Mouse (Mus musculus) MN1 (cell line): ENCODE measurements around the gene Ush1g.
A peak's percentile ranks its signal among the peaks of the same experiment; 100 is the strongest.

ENCODE experiments used
- DNase-seq: peaks from one replicate; pipeline ENCODE4 v3.0.0-alpha.2; 2016; ENCODE audit warnings: low spot score

Gene Ush1g

DNA sequence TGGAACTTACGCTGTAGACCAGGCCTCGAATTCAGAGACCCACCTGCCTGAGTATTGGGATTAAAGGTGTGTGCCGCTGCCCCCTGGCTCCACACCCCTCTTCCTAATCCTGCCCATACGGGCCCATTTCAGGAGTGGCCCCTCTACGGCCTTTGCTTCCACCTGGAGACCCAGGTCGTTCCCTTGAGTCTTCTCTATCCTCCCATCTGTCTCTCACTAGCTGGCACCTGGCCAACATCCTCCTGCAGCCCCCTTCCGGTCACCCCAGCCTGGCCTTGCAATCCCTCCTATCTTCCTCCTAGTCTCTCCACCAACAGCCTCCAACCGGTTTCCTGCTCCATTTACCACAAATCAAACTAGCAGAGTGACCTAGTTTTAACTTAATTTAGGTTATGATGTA is 32.0 kb downstream of the Ush1g start:
- DNase-seq, result no peak

DNA sequence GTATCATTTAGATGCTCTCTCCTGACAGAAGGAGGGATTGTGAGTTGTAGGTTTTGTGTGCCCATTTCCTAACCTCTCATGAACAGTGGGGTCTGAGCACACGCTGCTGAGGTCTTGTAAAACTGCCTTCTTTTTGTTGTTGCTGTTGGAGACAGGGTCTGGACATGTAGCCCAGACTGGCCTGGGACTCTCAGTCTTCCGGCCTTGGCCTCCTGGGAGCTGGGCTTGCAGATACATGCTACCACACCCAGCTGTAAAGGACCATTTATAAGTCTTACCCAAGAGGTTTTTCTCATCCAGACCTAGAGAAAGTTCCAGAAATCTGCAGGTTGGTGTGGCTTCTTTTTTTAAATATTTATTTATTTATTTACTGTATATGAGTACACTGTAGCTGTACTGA is 33.5 kb downstream of the Ush1g start:
- DNase-seq, result no peak

GRCm38 (mm10) chr11:115287386-115287785 is 34.5 kb downstream of the Ush1g start:
- no peak for DNase-seq

GRCm38 (mm10) chr11:115286201-115286993 is 35.4 kb downstream of the Ush1g start:
- no peak for DNase-seq

DNA sequence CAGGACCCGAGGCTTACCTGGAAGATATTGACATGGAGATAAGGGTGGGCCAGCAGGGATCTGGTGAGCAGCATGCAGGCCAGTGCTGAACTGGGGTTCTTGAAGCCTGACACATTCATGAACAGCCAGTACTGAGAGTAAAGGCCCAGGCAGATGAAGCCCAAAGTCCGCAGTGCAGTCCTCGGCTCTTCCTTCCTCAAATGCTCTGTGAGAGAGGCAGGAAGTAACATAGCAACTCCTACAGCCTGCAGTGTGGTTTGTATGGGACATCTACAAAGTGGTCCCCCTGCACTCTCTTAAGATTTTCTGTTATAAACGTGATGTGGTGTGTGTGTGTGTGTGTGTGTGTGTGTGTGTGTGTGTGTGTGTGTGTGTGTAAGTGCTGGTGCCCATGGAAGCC is 36.6 kb downstream of the Ush1g start:
- no peak for DNase-seq

DNA sequence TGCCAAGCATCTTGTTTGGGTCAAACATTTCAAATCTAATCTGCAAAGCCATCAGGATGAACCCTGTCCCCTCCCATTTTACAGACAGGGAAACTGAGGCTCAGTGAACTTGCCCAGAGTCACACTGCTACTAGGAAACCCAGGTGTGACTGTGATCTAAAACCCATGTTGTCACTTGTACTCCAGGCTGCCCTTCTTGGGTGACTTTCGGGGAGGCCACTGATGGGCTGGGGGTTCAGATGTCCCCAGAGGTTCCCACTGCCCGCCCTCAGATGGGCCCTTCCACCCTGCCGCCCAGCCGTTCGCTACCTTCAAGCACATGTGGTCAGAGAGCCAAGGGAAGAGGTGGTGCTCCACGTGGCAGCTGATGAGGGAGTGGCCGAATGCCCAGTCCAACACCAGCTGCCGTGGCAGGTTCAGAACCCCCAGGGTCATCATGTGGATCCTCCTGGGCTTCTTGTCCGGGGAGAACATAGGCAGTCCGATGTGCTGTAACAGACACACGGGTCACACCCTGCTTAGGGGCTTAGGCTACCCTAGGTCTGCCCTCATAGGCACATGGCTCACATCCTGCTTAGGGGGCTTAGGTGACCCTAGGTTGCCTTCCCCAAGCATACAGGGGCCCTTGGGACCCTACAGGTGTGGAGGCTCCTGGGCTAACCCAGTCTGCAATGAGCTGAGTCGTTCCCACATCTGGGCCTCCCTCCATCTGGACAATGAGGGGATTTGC is 37.8 kb downstream of the Ush1g start:
- DNase-seq, result no peak

DNA sequence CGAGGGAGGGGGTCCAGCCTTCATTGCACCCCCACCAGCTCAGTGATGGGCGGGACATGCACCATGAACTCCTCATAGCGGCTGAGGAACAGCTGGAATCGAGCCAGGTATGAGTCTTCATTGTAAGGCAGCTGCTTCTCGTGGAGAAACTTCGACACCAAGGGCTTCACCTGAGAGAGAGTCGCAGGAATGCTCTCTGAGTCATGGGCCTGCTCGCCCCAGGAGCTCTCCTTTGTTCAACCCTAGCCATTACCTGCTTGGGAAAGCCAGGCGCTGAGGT is 38.4 kb downstream of the Ush1g start:
- DNase-seq, result no peak

- no peak for DNase-seq
Observed at GRCm38 (mm10) chr11:115282723-115283485, 38.9 kb downstream of the Ush1g start.

- peak; percentile 42 for DNase-seq
Observed at GRCm38 (mm10) chr11:115282295-115282694, 39.5 kb downstream of the Ush1g start.

DNA sequence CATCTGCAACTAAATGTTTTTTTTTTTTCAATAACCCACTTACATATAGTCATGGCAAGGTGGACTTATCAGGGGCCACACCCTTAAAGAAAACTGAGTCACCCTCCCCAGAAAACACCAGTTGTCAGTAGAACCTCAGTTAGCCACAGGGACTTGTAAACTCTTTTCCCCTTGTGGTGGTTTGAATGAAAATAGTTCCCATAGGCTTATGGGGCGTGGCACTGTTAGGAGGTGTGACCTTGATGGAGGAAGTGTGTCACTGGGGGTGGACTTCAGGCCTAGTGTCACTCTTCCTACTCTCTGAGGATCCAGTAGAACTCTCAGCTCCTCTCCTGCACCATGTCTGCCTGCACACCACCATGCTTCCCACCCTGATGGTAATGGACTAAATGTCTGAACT is 42.1 kb downstream of the Ush1g start:
- no peak for DNase-seq

DNA sequence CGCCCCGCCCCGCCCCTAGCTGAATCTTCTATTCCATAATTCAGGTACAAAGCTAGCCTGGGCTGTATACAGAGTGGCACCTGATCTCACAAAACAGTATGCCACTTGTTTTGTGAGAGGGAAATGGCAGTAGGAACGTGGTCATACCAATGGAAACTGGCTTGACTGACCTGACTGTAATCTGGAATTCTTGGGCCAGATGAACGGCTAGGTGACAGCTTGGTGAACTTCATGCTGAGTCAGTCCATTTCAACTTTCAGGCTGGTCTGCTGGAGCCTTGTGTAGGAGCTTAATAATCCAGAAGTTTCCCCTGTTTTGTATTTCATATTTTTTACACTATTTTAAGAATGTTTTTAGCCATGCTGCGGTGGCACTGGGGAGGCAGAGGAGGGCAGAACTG is 43.7 kb downstream of the Ush1g start:
- DNase-seq, result no peak

- DNase-seq, result no peak
Observed at GRCm38 (mm10) chr11:115277604-115277975, 44.3 kb downstream of the Ush1g start.

GRCm38 (mm10) chr11:115276780-115277603 is 44.8 kb downstream of the Ush1g start, which contains the start of gene Fdxr:
Gene Fdxr, minus strand, starts transcription at chr11:115277050.
- peak; percentile 99 for DNase-seq

DNA sequence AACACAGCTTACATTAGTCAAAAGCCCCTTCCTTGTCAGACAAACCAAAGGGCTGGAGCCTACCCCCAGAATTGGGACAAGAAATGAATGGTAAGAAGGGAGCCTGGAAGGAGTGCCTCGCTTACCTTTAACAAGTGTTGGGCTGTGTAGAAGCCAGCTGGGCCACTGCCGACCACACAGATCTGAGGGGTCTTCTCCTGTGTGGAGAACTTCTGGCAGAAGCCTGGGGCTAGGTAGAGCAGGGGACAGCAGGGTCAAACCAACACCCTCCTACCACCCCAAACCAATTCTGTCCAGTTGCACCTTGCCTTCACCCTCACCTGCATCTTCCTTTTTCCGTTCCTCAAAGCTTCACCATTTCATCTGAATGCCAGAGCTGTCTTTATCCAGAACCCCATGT is 45.9 kb downstream of the Ush1g start:
- no peak for DNase-seq

DNA sequence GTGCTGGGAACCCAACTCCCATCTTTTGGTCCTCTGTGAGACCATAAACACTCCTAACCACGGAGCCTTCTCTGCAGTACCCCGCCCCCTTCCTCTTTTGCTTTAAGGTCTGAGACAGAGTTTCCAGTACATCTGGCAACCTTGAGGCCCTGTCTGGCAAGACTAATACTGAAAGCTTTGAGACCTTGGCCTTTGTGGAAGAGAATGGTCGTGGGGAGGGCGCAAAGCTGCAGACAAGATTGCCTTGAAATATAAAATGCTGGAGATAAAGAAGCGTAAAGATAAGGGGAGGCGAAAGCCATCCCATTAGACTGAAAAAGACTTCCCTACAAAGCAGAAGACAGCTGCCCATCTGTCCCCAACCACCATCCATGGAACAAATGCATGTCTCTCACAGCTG is 46.3 kb downstream of the Ush1g start:
- no peak for DNase-seq

DNA sequence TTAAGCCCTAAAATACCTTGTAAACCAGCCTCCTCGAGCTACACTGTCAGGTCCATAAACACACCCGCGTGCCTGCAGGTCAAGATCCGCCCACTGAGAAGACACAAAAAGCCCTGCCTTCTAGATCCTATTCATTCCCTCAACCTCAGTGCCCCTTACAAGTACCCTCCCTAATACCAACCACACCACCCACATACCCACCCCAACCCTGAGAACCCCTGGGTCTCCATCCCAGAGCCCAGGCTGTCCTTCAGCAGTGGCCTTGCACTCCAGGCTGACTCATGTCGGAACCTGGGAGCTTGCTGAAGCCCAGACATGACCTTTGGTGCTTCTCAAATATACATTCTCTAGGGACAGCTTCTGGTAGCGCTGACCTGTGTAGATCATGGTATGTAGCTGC is 47.1 kb downstream of the Ush1g start:
- DNase-seq, result no peak

DNA sequence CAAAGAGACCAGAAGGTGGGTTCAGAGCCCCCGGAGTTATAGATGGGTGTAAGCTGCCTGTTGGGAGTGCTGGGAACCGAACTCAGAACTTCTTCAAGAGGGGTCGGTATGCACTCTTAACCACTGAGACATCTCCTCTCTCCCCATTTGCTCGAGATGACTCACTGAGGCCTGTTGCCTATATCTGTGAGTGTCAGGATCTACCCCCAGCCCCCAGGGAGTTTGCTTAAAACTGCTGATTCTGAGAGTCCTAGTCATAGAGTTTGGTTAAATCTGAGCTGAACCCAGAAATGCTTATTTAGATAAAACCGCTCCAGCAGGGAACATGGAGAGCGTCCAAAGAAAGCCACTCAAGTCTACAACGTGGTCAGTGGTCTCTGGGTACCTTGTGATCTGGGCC is 47.7 kb downstream of the Ush1g start:
- peak; percentile 28 for DNase-seq

DNA sequence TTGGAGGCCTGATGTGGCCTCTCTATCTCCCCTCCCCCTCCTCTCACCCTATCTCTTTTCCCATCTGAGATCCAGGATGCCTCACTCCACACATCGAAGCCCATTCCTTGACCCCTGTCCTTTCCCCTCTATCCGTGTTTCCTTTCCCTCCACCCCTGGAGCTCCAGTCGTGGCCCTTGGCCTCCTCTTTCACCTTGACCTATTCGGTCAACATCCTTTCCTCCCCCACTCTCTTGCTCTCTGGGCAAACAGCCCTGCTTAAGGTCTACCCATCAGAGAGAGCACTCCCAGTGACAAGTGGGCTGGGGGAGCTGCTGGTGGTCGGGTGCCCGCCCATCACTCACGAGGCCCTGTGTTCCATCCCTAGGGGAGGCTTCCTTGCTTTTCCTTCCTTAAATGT is 48.1 kb downstream of the Ush1g start:
- no peak for DNase-seq

DNA sequence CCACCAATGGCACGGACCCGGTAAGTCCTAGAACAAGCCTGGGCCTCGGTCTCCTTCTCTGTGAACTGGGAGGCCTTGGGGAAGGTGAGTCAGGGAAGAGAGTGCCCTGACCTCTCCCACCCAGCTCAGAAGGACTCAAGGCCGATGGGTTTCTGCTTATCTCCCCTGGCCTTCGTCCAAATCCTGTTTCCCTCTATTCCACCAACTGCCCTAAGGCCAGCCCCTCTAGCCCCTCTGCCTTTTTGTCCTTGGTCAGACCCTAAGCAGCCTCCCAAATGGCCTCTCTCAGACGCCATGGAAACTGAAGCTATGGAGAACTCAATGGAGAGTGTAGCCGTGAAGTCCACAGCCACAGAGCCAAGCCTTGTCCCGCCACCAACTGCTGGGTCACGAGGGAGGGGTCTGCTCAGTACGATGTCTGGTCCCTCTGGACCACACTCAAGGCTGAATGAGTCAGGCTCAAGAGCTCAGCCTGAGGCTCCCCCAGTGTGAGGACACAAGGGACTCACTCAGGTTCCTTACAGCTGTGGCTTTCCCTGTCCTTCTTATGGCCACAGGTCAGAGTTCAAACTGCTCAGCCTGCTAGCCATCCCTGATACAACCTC is 48.8 kb downstream of the Ush1g start:
- DNase-seq, result peak; percentile 38

DNA sequence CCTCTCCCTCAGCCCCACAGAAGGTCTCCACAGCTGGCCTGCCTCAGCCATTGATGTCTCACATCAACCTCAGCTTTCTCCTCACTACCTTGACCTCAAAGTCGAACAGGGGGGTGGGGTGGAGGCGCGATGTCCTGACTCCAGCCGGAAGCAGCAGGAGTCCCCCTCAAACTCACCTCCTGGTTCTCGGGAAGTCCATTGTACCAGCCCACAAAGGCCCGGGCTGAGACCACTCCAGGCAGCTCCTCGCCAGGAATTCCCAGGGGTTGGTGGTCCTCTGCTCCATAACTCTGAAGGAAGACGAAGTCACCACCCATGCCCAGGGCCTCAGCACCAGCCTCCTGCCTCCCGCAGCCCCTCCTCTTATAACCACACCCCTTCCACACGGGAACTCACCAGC is 50.4 kb downstream of the Ush1g start:
- DNase-seq, result no peak

DNA sequence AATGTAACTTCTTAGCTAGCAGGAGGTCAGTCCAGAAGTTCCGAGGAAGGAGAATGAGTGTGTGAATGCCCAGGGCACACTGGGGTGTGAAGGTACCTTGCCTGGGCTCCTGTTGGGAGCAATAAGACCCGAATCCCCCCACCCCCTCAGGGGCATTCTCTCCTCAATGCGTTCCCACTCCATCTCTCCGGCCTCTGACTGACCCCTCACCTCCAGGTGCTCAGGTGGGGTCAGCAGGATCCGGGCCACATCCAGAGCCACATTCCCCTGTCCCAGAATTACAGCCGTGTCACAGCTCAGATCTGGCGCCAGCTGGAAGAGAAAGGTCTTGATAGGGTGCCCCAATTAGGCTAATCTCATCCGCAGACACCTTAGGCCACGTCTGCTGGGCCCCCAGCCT is 50.8 kb downstream of the Ush1g start:
- DNase-seq, result no peak
